Mouse (Mus musculus): ENCODE results near the gene Cmc2.

Cmc2 gene

GRCm38 (mm10) chr8:116921337-116922059, at the start of gene Cmc2, which contains the start of gene Cenpn:
Gene Cmc2, minus strand, starts transcription at chr8:116921455.
Gene Cenpn, plus strand, starts transcription at chr8:116921730.
- peak; percentile 93 to 94 for DNase-seq

GRCm38 (mm10) chr8:116969531-116969930, 48.3 kb upstream of the Cmc2 start:
- DNase-seq = no peak

GRCm38 (mm10) chr8:116954415-116954814, 33.2 kb upstream of the Cmc2 start:
- no peak for DNase-seq

- DNase-seq = no peak
Observed at GRCm38 (mm10) chr8:116952428-116952827, 31.2 kb upstream of the Cmc2 start.

GRCm38 (mm10) chr8:116951778-116952177, 30.5 kb upstream of the Cmc2 start:
- DNase-seq = no peak

- peak; percentile 44 to 60 for DNase-seq
Observed at GRCm38 (mm10) chr8:116951369-116951768, 30.1 kb upstream of the Cmc2 start.

GRCm38 (mm10) chr8:116947589-116947988, 26.3 kb upstream of the Cmc2 start:
- no peak for DNase-seq

GRCm38 (mm10) chr8:116946851-116947250, 25.6 kb upstream of the Cmc2 start:
- DNase-seq = peak in 1 of 2 experiments; percentile 57

- peak; percentile 36 to 47 for DNase-seq
Observed at GRCm38 (mm10) chr8:116946268-116946838, 25.1 kb upstream of the Cmc2 start.

GRCm38 (mm10) chr8:116945169-116945910, 24.1 kb upstream of the Cmc2 start:
- no peak for DNase-seq

- DNase-seq = no peak
Observed at GRCm38 (mm10) chr8:116944385-116944696, 23.1 kb upstream of the Cmc2 start.

- DNase-seq = peak; percentile 39 to 45
Observed at GRCm38 (mm10) chr8:116943555-116944384, 22.5 kb upstream of the Cmc2 start.

GRCm38 (mm10) chr8:116943161-116943554, 21.9 kb upstream of the Cmc2 start, which contains the start of gene Atmin:
Gene Atmin, plus strand, starts transcription at chr8:116943393.
- DNase-seq = peak; percentile 92

GRCm38 (mm10) chr8:116942284-116943058, 21.2 kb upstream of the Cmc2 start:
- DNase-seq = no peak

- no peak for DNase-seq
Observed at GRCm38 (mm10) chr8:116935506-116935905, 14.3 kb upstream of the Cmc2 start.

- no peak for DNase-seq
Observed at GRCm38 (mm10) chr8:116934976-116935375, 13.7 kb upstream of the Cmc2 start.

- no peak for DNase-seq
Observed at GRCm38 (mm10) chr8:116928588-116928987, 7.3 kb upstream of the Cmc2 start.

- DNase-seq = peak; percentile 35 to 68
Observed at GRCm38 (mm10) chr8:116927880-116928279, 6.6 kb upstream of the Cmc2 start.

- no peak for DNase-seq
Observed at GRCm38 (mm10) chr8:116923526-116923925, 2.3 kb upstream of the Cmc2 start.

GRCm38 (mm10) chr8:116922060-116922757, 954 bp upstream of the Cmc2 start:
- DNase-seq = no peak

- no peak for DNase-seq
Observed at GRCm38 (mm10) chr8:116921005-116921336, 284 bp downstream of the Cmc2 start.

- no peak for DNase-seq
Observed at GRCm38 (mm10) chr8:116905836-116906235, 15.4 kb downstream of the Cmc2 start.
